Mouse (Mus musculus) intestine, embryonic 14.5 days (tissue): ENCODE measurements around the gene Vwa3b. TPM values are rescaled to one million over a fixed set of nuclear protein-coding genes. Genes with fewer than 3 reads are reported as not detected.

Experiments
- ATAC-seq: fragments of 200-750 bp; cut with Nextera tagmentation; replicated peaks from 2 replicates; pipeline ENCODE4 v1.8.0; 2017; ENCODE audit warnings: low read depth, moderate number of reproducible peaks, moderate TSS enrichment, moderate library complexity; ENCODE audit not compliant: low FRiP score, low TSS enrichment
- DNase-seq: peaks from one replicate; pipeline ENCODE4 v3.0.0-alpha.2; 2018; ENCODE audit warnings: low spot score
- H3K27ac ChIP-seq: fragments of 300-500 bp; sonication (generic); 2 replicates; pipeline ENCODE4 v1.5.1; 2014; ENCODE audit warnings: low read depth, mild to moderate bottlenecking, control low read depth
- H3K27me3 ChIP-seq: fragments of 300-500 bp; sonication (generic); replicated peaks from 2 replicates; pipeline ENCODE4 v1.6.1; 2014; ENCODE audit warnings: low read length, control low read depth; ENCODE audit not compliant: control insufficient read depth, insufficient read depth
- H3K36me3 ChIP-seq: fragments of 300-500 bp; sonication (generic); 2 replicates; pipeline ENCODE4 v1.6.1; 2014; ENCODE audit warnings: low read length, control low read depth; ENCODE audit not compliant: control insufficient read depth, insufficient read depth
- H3K4me1 ChIP-seq: fragments of 300-500 bp; sonication (generic); replicated peaks from 2 replicates; pipeline ENCODE4 v1.6.1; 2014; ENCODE audit warnings: low read length, control low read depth, mixed read lengths; ENCODE audit not compliant: control insufficient read depth, insufficient read depth
- H3K4me2 ChIP-seq: fragments of 300-500 bp; sonication (generic); 2 replicates; pipeline ENCODE4 v1.6.1; 2014; ENCODE audit warnings: low read length
- H3K4me3 ChIP-seq: fragments of 300-500 bp; sonication (generic); 2 replicates; pipeline ENCODE4 v1.5.1; 2014; ENCODE audit warnings: low read depth, low read length, control low read depth, mixed read lengths
- H3K9ac ChIP-seq: fragments of 300-500 bp; sonication (generic); 2 replicates; pipeline ENCODE4 v1.6.1; 2014; ENCODE audit warnings: mild to moderate bottlenecking, low read length
- H3K9me3 ChIP-seq: fragments of 300-500 bp; sonication (generic); 2 replicates; pipeline ENCODE4 v1.6.1; 2016; ENCODE audit warnings: low read length, control low read depth; ENCODE audit not compliant: control insufficient read depth
- WGBS: fragments of 180-500 bp; shearing (Covaris S2); extraction: QIAGEN DNeasy Blood & Tissue Kit; methylation state at CpG from one replicate; pipeline ENCODE4 v1.1.7; 2014; 5-methylcytosine and 5-hydroxymethylcytosine counted together
- polyA plus RNA-seq: library from polyadenylated mRNA; unstranded; fragments of >200 nt; fragmentation: Nextera tagmentation; extraction: Ambion mirVana; gene quantifications from 2 replicates; pipeline ENCODE4 v1.2.1, GENCODE M21; 2014

The Vwa3b gene
- polyA plus RNA-seq, 1 experiment from 2014 or later: 2.8 TPM

GRCm38 (mm10) chr1:36988161-36988560 is 38.2 kb upstream of the Vwa3b start:
- WGBS: 76% methylated on average over 6 of the region's 6 CpGs
- ATAC-seq (no peak), DNase-seq (no peak)
- Histone ChIP-seq H3K27ac (no peak overlapping the region), H3K4me2 (no peak overlapping the region), H3K9me3 (no peaks in the 10 kb centered on the region), H3K9ac (no peak overlapping the region), H3K4me1 (no peaks in the 10 kb centered on the region), H3K27me3 (no peaks in the 10 kb centered on the region), H3K36me3 (no peaks in the 10 kb centered on the region), H3K4me3 (no peak overlapping the region)

- no peak overlapping the region for H3K4me2 ChIP-seq
- DNase-seq (no peak), ATAC-seq (no peak)
- H3K4me3 ChIP-seq: no peak overlapping the region
- no peaks in the 10 kb centered on the region for H3K4me1 ChIP-seq
- no peak overlapping the region for H3K27ac ChIP-seq
- no peak overlapping the region for H3K9ac ChIP-seq
- 51% methylated on average over 6 of the region's 6 CpGs for WGBS
- no peaks in the 10 kb centered on the region for H3K36me3 ChIP-seq
- no peaks in the 10 kb centered on the region for H3K9me3 ChIP-seq
- H3K27me3 ChIP-seq: no peaks in the 10 kb centered on the region
Measured at GRCm38 (mm10) chr1:36988561-36988960, 37.8 kb upstream of the Vwa3b start.

DNA sequence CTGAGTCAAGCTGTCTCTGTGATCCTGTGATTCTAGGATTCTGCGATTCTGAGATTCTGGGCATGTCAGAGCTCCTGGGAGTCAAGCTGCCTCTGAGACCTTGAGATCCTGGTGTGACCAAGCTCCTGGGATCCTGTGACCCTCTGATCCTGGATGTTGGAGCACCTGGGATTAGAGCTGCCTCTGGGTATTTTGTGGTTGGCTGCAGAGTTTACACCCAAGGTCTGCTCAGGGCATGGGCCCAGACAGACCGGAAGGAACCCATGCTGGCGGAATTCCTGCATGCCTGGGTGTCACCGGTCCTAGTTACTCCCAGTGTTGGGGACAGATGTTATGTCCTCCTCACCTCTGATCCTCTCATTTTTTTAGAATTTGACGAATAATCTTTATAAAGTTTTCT is 32.1 kb upstream of the Vwa3b start:
- ATAC-seq: no peak
- Histone ChIP-seq H3K27ac (no peak overlapping the region), H3K27me3 (no peaks in the 10 kb centered on the region), H3K4me2 (no peak overlapping the region), H3K36me3 (no peaks in the 10 kb centered on the region), H3K4me1 (peaks cover 10% of the 10 kb centered on the region), H3K4me3 (no peak overlapping the region), H3K9me3 (no peaks in the 10 kb centered on the region), H3K9ac (no peak overlapping the region)
- WGBS: 93% methylated on average over 5 of the region's 5 CpGs
- DNase-seq: no peak

- no peak for DNase-seq
- H3K9ac ChIP-seq: no peak overlapping the region
- H3K27ac ChIP-seq: peak overlapping the region; percentile 76
- no peak overlapping the region for H3K4me3 ChIP-seq
- no peaks in the 10 kb centered on the region for H3K9me3 ChIP-seq
- H3K36me3 ChIP-seq: no peaks in the 10 kb centered on the region
- H3K27me3 ChIP-seq: no peaks in the 10 kb centered on the region
- H3K4me2 ChIP-seq: no peak overlapping the region
- peaks cover 10% of the 10 kb centered on the region for H3K4me1 ChIP-seq
- no peak for ATAC-seq
- 43% methylated on average over 6 of the region's 6 CpGs for WGBS
Measured at GRCm38 (mm10) chr1:36995760-36996159, 30.6 kb upstream of the Vwa3b start.

DNA sequence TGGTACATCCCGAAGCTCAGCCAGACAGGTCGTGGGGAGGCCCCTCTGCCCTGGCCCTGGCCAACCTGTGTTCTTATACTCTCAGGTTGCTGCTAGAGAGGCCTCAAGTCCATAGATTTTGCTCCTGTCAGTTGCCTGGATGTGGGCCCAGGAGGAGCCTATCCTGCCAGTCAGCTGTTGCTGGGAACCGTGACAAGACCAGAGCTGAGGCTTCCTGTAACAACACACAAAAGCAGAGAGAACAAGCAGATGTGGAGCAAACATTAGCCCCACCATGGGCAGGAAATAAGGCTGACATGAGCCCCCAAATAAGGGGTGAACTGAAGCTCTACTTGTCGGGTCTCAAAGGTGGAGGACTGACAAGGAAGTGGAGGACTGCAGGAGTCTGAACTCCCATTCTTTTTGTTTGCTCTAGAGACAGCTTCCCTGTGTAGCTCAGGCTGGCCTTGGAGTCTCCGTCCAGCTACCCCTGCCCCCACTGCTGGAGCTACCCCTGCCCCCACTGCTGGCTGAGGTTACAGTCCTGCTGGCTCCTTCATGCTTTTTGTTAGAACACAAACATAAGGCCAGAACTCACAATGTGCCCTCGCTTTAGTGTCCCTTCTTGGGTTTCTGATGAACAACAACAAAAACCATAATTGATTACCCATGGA is 29.7 kb upstream of the Vwa3b start:
- no peak overlapping the region for H3K4me3 ChIP-seq
- 51% methylated on average over 6 of the region's 6 CpGs for WGBS
- no peak overlapping the region for H3K4me2 ChIP-seq
- peaks cover 10% of the 10 kb centered on the region for H3K4me1 ChIP-seq
- H3K36me3 ChIP-seq: no peaks in the 10 kb centered on the region
- ATAC-seq: peak; percentile 53; the same call in 1 of the 2 replicates
- H3K9me3 ChIP-seq: no peaks in the 10 kb centered on the region
- no peak overlapping the region for H3K9ac ChIP-seq
- peak; percentile 57 for DNase-seq
- H3K27me3 ChIP-seq: no peaks in the 10 kb centered on the region
- H3K27ac ChIP-seq: peak overlapping the region; percentile 76

GRCm38 (mm10) chr1:37000307-37000706 is 26.1 kb upstream of the Vwa3b start:
- Histone ChIP-seq H3K27me3 (no peaks in the 10 kb centered on the region), H3K4me3 (no peak overlapping the region), H3K4me1 (peaks cover 10% of the 10 kb centered on the region), H3K27ac (no peak overlapping the region), H3K9me3 (no peaks in the 10 kb centered on the region), H3K36me3 (no peaks in the 10 kb centered on the region), H3K9ac (no peak overlapping the region), H3K4me2 (no peak overlapping the region)
- DNase-seq (no peak), ATAC-seq (no peak)
- 77% methylated on average over 5 of the region's 5 CpGs for WGBS

- Histone ChIP-seq H3K4me2 (no peak overlapping the region), H3K36me3 (no peaks in the 10 kb centered on the region), H3K9me3 (no peaks in the 10 kb centered on the region), H3K4me1 (peaks cover 3% of the 10 kb centered on the region), H3K9ac (no peak overlapping the region), H3K4me3 (no peak overlapping the region), H3K27ac (no peak overlapping the region), H3K27me3 (no peaks in the 10 kb centered on the region)
- DNase-seq (no peak), ATAC-seq (no peak)
- 42% methylated on average over 7 of the region's 7 CpGs for WGBS
Measured at GRCm38 (mm10) chr1:37001636-37002315, 24.6 kb upstream of the Vwa3b start.

DNA sequence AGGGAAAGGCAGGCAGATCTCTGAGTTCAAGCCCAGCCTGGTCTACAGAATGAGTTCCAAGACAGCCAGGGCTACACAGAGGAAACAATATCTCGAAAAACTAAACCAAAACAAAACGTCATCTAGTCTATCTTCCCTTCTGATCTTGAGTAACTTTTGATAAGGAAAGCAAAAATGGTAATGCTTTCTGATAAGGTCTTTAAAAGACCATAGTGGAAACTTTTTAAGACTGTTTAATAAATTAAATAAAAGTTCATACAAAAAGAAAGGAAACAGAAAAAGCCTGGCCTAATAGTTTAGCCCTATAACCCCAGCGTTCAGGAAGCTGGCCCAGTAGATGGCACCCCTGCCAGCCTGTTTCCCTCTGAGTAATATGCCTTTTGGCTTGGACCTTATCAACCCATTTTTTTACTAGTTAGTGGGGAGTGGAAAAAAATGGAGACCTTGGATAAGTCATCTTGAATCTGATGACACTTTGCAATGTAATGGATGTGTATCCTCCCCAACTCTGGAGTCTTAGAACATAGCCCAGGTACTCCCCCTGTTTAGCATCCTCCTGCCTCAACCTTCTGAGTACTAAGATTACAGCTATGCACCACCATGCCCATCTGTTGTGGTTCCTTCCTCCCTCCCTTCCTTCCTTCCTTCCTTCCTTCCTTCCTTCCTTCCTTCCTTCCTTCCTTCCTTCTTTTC is 23.9 kb upstream of the Vwa3b start:
- Histone ChIP-seq H3K9ac (no peak overlapping the region), H3K9me3 (no peaks in the 10 kb centered on the region), H3K4me2 (no peak overlapping the region), H3K27me3 (no peaks in the 10 kb centered on the region), H3K4me1 (no peaks in the 10 kb centered on the region), H3K4me3 (no peak overlapping the region), H3K27ac (no peak overlapping the region), H3K36me3 (no peaks in the 10 kb centered on the region)
- DNase-seq: no peak
- ATAC-seq: no peak
- WGBS: 65% methylated on average over 3 of the region's 3 CpGs
